Mouse (Mus musculus) CH12.LX (cell line): ENCODE results near the gene Usp39. TPM values are rescaled to one million over a fixed set of nuclear protein-coding genes. Genes with fewer than 3 reads are reported as not detected.

Source experiments
- DNase-seq: peaks from one replicate; pipeline ENCODE4 v3.0.0-alpha.2; 2013; ENCODE audit errors: extremely low read depth
- H3K27ac ChIP-seq: 2 replicates; pipeline ENCODE4 v1.5.1; 2012; ENCODE audit warnings: low read depth, mild to moderate bottlenecking, control low read depth, moderate library complexity; ENCODE audit not compliant: insufficient read depth
- H3K27me3 ChIP-seq: replicated peaks from 2 replicates; pipeline ENCODE3; 2012; ENCODE audit warnings: inconsistent platforms
- H3K36me3 ChIP-seq, 2 experiments: replicated peaks in 1 of 2; 2 replicates each; pipeline versions ENCODE3 to v1.6.1; 2012; ENCODE audit warnings: inconsistent platforms in 1 of 2, low read length in 1 of 2, mild to moderate bottlenecking in 1 of 2, mixed read lengths in 1 of 2, moderate library complexity in 1 of 2; ENCODE audit not compliant: control insufficient read depth in 1 of 2, insufficient read depth in 1 of 2
- H3K4me1 ChIP-seq, 2 experiments: 2 replicates each; pipeline ENCODE4 v1.6.1; 2012; ENCODE audit warnings: inconsistent platforms in 1 of 2, moderate library complexity in 1 of 2; ENCODE audit not compliant: insufficient read depth in 2 of 2, control insufficient read depth in 1 of 2
- H3K4me2 ChIP-seq: 2 replicates; pipeline ENCODE4 v1.6.1; 2012; ENCODE audit warnings: low read depth, mild to moderate bottlenecking, control low read depth; ENCODE audit not compliant: poor library complexity, insufficient read depth, severe bottlenecking
- H3K4me3 ChIP-seq, 3 experiments: fragments of 150-350 bp in 1 of 3; sonication (generic) in 1 of 3; replicated peaks in 1 of 3; 2 replicates each; pipeline versions ENCODE3 to v1.5.1; 2011 to 2012; ENCODE audit warnings: low read depth in 2 of 3, low read length in 2 of 3, mild to moderate bottlenecking in 2 of 3, moderate library complexity in 2 of 3, control low read depth in 1 of 3, improper control_type of control experiment in 1 of 3, inconsistent platforms in 1 of 3, mixed read lengths in 1 of 3; ENCODE audit not compliant: poor library complexity in 1 of 3
- H3K79me2 ChIP-seq: replicated peaks from 2 replicates; pipeline ENCODE4 v1.6.1; 2012; ENCODE audit warnings: mild to moderate bottlenecking, moderate library complexity; ENCODE audit not compliant: control insufficient read depth, poor library complexity, insufficient read depth, severe bottlenecking; ENCODE audit errors: extremely low read depth
- H3K9ac ChIP-seq: 2 replicates; pipeline ENCODE4 v1.6.1; 2012; ENCODE audit warnings: low read depth, mild to moderate bottlenecking, control low read depth, moderate library complexity; ENCODE audit not compliant: insufficient read depth
- H3K9me3 ChIP-seq: replicated peaks from 2 replicates; pipeline ENCODE3; 2012; ENCODE audit warnings: low read length, inconsistent platforms, mixed read lengths
- CHD1 ChIP-seq: IDR thresholded peaks from 2 replicates; pipeline ENCODE4 v1.6.1; 2012; ENCODE audit warnings: low read depth, low read length, improper control_type of control experiment, inconsistent platforms
- CHD2 ChIP-seq: IDR thresholded peaks from 2 replicates; pipeline ENCODE4 v1.6.1; 2011; ENCODE audit warnings: low read length, improper control_type of control experiment
- CTCF ChIP-seq, 2 experiments: IDR thresholded peaks in 1 of 2; conservative IDR thresholded peaks in 1 of 2; 2 replicates each; pipeline ENCODE4 v1.5.1; 2011 to 2012; ENCODE audit warnings: low read depth in 2 of 2, low read length in 2 of 2, improper control_type of control experiment in 1 of 2, inconsistent platforms in 1 of 2, mild to moderate bottlenecking in 1 of 2, moderate library complexity in 1 of 2
- ELF1 ChIP-seq: IDR thresholded peaks from 2 replicates; pipeline ENCODE4 v1.6.1; 2014; ENCODE audit warnings: low read depth, mild to moderate bottlenecking, inconsistent platforms, low read length, improper control_type of control experiment
- EP300 ChIP-seq: IDR thresholded peaks from 2 replicates; pipeline ENCODE4 v1.6.1; 2011; ENCODE audit warnings: low read length, improper control_type of control experiment
- HCFC1 ChIP-seq: IDR thresholded peaks from 2 replicates; pipeline ENCODE4 v1.6.1; 2012; ENCODE audit warnings: low read depth, mild to moderate bottlenecking, inconsistent platforms, low read length, improper control_type of control experiment
- IRF4 ChIP-seq: IDR thresholded peaks from 2 replicates; pipeline ENCODE4 v1.6.1; 2014; ENCODE audit warnings: low read depth, mild to moderate bottlenecking, inconsistent platforms, low read length, improper control_type of control experiment
- JUN ChIP-seq: IDR thresholded peaks from 2 replicates; pipeline ENCODE4 v1.6.1; 2011; ENCODE audit warnings: low read depth, mild to moderate bottlenecking, low read length, improper control_type of control experiment, moderate library complexity; ENCODE audit not compliant: insufficient read depth
- MAFK ChIP-seq: IDR thresholded peaks from 2 replicates; pipeline ENCODE4 v1.6.1; 2011; ENCODE audit warnings: low read length, improper control_type of control experiment; ENCODE audit not compliant: insufficient replicate concordance
- MAZ ChIP-seq: IDR thresholded peaks from 2 replicates; pipeline ENCODE4 v1.6.1; 2012; ENCODE audit warnings: low read depth, mild to moderate bottlenecking, inconsistent platforms, low read length, improper control_type of control experiment, moderate library complexity
- MEF2A ChIP-seq: IDR thresholded peaks from 2 replicates; pipeline ENCODE4 v1.6.1; 2014; ENCODE audit warnings: low read depth, mild to moderate bottlenecking, inconsistent platforms, low read length, improper control_type of control experiment, borderline replicate concordance
- MXI1 ChIP-seq: IDR thresholded peaks from 2 replicates; pipeline ENCODE4 v1.6.1; 2011; ENCODE audit warnings: mild to moderate bottlenecking, low read depth, low read length, improper control_type of control experiment
- NELFE ChIP-seq: IDR thresholded peaks from 2 replicates; pipeline ENCODE4 v1.6.1; 2011; ENCODE audit warnings: low read depth, low read length, improper control_type of control experiment
- POLR2A ChIP-seq: IDR thresholded peaks from 2 replicates; pipeline ENCODE4 v1.6.1; 2011; ENCODE audit warnings: low read depth, mild to moderate bottlenecking, improper control_type of control experiment, low read length
- POLR2AphosphoS2 ChIP-seq: IDR thresholded peaks from 2 replicates; pipeline ENCODE4 v1.6.1; 2011; ENCODE audit warnings: low read depth, low read length, improper control_type of control experiment
- RAD21 ChIP-seq: IDR thresholded peaks from 2 replicates; pipeline ENCODE4 v1.6.1; 2011; ENCODE audit warnings: low read depth, mild to moderate bottlenecking, low read length, improper control_type of control experiment, moderate library complexity
- SIN3A ChIP-seq: IDR thresholded peaks from 2 replicates; pipeline ENCODE4 v1.6.1; 2012; ENCODE audit warnings: low read length, improper control_type of control experiment, inconsistent platforms
- SMC3 ChIP-seq: IDR thresholded peaks from 2 replicates; pipeline ENCODE4 v1.6.1; 2011; ENCODE audit warnings: low read depth, low read length, improper control_type of control experiment
- TBP ChIP-seq: conservative IDR thresholded peaks from 2 replicates; pipeline ENCODE4 v1.6.1; 2011; ENCODE audit warnings: low read depth, low read length, improper control_type of control experiment
- TCF12 ChIP-seq: IDR thresholded peaks from 2 replicates; pipeline ENCODE4 v1.6.1; 2014; ENCODE audit warnings: low read depth, mild to moderate bottlenecking, inconsistent platforms, low read length, improper control_type of control experiment
- UBTF ChIP-seq: IDR thresholded peaks from 2 replicates; pipeline ENCODE4 v1.6.1; 2012; ENCODE audit warnings: low read depth, mild to moderate bottlenecking, inconsistent platforms, low read length, improper control_type of control experiment, moderate library complexity
- USF1 ChIP-seq: IDR thresholded peaks from 2 replicates; pipeline ENCODE4 v1.6.1; 2014; ENCODE audit warnings: low read depth, mild to moderate bottlenecking, inconsistent platforms, low read length, improper control_type of control experiment
- USF2 ChIP-seq: conservative IDR thresholded peaks from 2 replicates; pipeline ENCODE4 v1.6.1; 2011; ENCODE audit warnings: low read depth, low read length, improper control_type of control experiment
- ZC3H11A ChIP-seq: IDR thresholded peaks from 2 replicates; pipeline ENCODE4 v1.6.1; 2012; ENCODE audit warnings: low read depth, mild to moderate bottlenecking, inconsistent platforms, low read length, improper control_type of control experiment
- ZKSCAN1 ChIP-seq: IDR thresholded peaks from 2 replicates; pipeline ENCODE4 v1.6.1; 2012; ENCODE audit warnings: low read depth, inconsistent platforms, low read length, improper control_type of control experiment, borderline replicate concordance
- ZMIZ1 ChIP-seq: IDR thresholded peaks from 2 replicates; pipeline ENCODE4 v1.6.1; 2012; ENCODE audit warnings: low read depth, mild to moderate bottlenecking, inconsistent platforms, low read length, improper control_type of control experiment
- ZNF384 ChIP-seq: IDR thresholded peaks from 2 replicates; pipeline ENCODE4 v1.6.1; 2012; ENCODE audit warnings: low read depth, low read length, improper control_type of control experiment, inconsistent platforms
- dilution Hi-C: fragments of 300-500 bp; cut with MboI; formaldehyde crosslinking; loops from 2 replicates; pipeline ENCODE4 v1.14.3; 2020; ENCODE audit warnings: low sequenced_read_pairs; ENCODE audit not compliant: extremely low pct_unique_long_range_greater_than_20kb, extremely low pct_ligation_motif_present
- in situ Hi-C: fragments of 300-500 bp; cut with MboI; formaldehyde crosslinking; loops from 3 replicates; pipeline ENCODE4 v1.14.3; 2019; ENCODE audit warnings: low sequenced_read_pairs, low pct_ligation_motif_present, low pct_unique_long_range_greater_than_20kb, mixed read lengths
- polyA plus RNA-seq: library from polyadenylated mRNA; unstranded; fragments of >175 nt; gene quantifications from 2 replicates; pipeline ENCODE4 v1.2.1, GENCODE M21; 2012; ENCODE audit warnings: low read depth; ENCODE audit not compliant: insufficient read length
- total RNA-seq, 2 experiments: library from RNA; depleted of rRNA; stranded (reverse); fragments of 300-350 nt in 1 of 2; fragments of >200 nt in 1 of 2; gene quantifications; 2 replicates each; pipeline ENCODE4 v1.2.3; 2012 to 2014

Usp39 gene
- total and polyA plus RNA-seq, 3 experiments = 74.5 to 138 (median 88.2) TPM

DNA sequence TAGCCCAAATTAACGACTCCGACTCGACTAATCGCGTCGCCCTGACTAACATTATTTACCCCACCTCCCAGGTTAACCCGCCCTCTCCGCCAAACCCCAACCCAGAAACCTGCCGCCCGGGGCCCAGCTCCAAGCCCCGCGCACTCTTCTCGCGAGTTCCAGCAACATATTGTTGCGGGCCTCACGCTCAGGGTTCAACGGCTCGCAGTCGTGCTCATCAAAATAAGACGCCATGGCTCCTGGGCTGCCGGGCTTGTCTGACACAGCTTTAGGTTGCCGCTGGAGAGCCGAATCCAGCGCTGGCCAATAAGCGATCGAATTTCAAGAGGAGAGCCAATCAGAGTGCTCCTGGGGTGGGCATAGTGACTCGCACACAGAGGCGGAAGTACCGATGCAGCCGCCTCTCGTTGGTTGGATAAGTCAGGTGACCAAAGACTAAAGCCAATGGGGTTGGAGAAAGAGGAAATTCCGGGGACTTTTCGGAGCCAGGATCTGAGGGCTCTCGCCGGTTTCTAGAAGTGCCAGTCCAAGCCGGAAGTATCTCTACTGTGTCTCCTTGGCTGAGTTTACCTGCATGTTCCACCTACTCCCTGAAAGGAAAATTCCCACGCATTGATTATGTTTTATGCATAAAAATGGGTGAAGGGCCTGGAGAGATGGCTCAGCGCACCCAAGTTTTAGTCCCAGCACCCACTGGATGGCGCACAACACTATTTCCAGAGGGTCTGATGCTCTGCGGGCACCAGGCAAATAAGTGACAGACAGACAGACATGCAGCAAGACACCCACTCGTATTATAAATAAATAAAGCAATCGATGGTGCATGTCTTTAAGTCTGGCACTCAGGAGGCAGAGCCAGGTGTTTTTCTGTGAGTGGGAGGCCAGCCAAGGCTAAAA lies 17.4 kb upstream of the Usp39 start:
- Histone ChIP-seq H3K9me3 (no peaks in the 10 kb centered on the region), H3K27me3 (no peaks in the 10 kb centered on the region), H3K27ac (peak overlapping the region; percentile 74; the same call in 1 of the 2 replicates), H3K4me3 (peak overlapping the region; percentile 79 to 98 (median 97)), H3K79me2 (peaks cover 15% of the 10 kb centered on the region), H3K4me2 (peak overlapping the region; percentile 72), H3K4me1 (peaks cover 3 to 18% of the 10 kb centered on the region in 2 experiments; a peak in 3 of 4 replicates), H3K36me3 (peaks cover 31 to 39% of the 10 kb centered on the region in 2 experiments), H3K9ac (peak overlapping the region; percentile 90)
- TF ChIP-seq JUN = no peak
- TF ChIP-seq UBTF = no peak
- peak; percentile 94 for TF ChIP-seq USF2
- no peak for TF ChIP-seq ZNF384
- peak; percentile 94 for TF ChIP-seq TBP
- TF ChIP-seq MAFK = no peak
- TF ChIP-seq RAD21 = no peak
- no peak; the same call in 1 of the 2 replicates for TF ChIP-seq MAZ
- no peak for TF ChIP-seq ZC3H11A
- no peak for TF ChIP-seq ZKSCAN1
- 0 out of 2 replicates have a peak, but pooled peaks have one; percentile 15 for TF ChIP-seq MEF2A
- peak; percentile 86 for TF ChIP-seq ZMIZ1
- peak; percentile 78; the same call in 1 of the 2 replicates for TF ChIP-seq MXI1
- peak; percentile 99 for TF ChIP-seq ELF1
- TF ChIP-seq POLR2A = peak; percentile 88
- 0 out of 2 replicates have a peak, but pooled peaks have one; percentile 23 for TF ChIP-seq IRF4
- TF ChIP-seq USF1 = peak; percentile 94
- TF ChIP-seq EP300 = no peak
- TF ChIP-seq CHD2 = peak; percentile 94
- peak; percentile 91 for TF ChIP-seq SIN3A
- TF ChIP-seq CHD1 = no peak
- peak; percentile 89 for TF ChIP-seq POLR2AphosphoS2
- TF ChIP-seq HCFC1 = peak; percentile 68; the same call in 1 of the 2 replicates
- peak; percentile 85 for TF ChIP-seq TCF12
- no peak for TF ChIP-seq SMC3
- peak in 1 of 2 experiments; percentile 50; a peak in 2 of 4 replicates for TF ChIP-seq CTCF (conservative IDR thresholded peaks at IDR 0.05 in 1 of 2, IDR thresholded peaks at IDR 0.05 in 1 of 2; ENCODE audit: low read depth in 2 of 2, low read length in 2 of 2)
- TF ChIP-seq NELFE = peak; percentile 84
- DNase-seq = peak; percentile 99
- dilution Hi-C loops = no loop called here
- in situ Hi-C loops = no loop called here
